Mouse (Mus musculus): ENCODE measurements around the gene Slc39a10.
"Not testable (repeated sequence)": the region's sequence is repeated elsewhere in the genome, so short reads cannot be mapped to it uniquely, and the experiment has no call there.

DNA sequence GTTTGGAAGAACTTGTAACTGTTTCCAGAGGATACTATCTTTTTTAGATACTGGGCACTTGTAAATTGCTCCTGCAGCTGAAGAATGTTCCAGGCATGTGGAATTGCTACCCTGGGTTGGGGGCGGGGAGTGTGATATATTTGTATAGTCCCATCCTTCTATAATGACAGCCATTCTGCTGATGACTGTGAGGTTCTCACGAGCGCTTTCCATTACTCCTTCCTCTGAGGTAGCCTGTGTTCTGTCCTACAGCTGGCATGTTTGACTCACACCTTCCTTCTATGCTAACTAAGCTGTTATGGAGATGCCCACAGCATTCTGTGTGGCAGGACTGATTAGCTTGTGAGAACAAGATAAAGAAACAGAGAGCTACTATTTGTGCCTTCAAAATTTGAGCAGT, 128.1 kb downstream of the Slc39a10 start:
- TF ChIP-seq CTCF (IDR thresholded peaks at IDR 0.05; ENCODE audit: control insufficient read depth, insufficient read depth, low read length); POLR2A (IDR thresholded peaks at IDR 0.05; ENCODE audit: borderline replicate concordance, control insufficient read depth, low read depth, low read length): not testable (repeated sequence)
